Mouse (Mus musculus) intestine, embryonic 16.5 days (tissue): Measurements from ENCODE around the gene Rhof. TPM values are rescaled to one million over a fixed set of nuclear protein-coding genes. Genes with fewer than 3 reads are reported as not detected.

ENCODE experiments used
- ATAC-seq: fragments of 200-750 bp; cut with Nextera tagmentation; 2 replicates; pipeline ENCODE4 v1.8.0; 2017; ENCODE audit warnings: moderate TSS enrichment, moderate library complexity
- H3K27ac ChIP-seq: fragments of 300-500 bp; sonication (generic); 2 replicates; pipeline ENCODE4 v1.5.1; 2014; ENCODE audit warnings: mild to moderate bottlenecking, low read length
- H3K27me3 ChIP-seq: fragments of 300-500 bp; sonication (generic); replicated peaks from 2 replicates; pipeline ENCODE4 v1.6.1; 2014; ENCODE audit warnings: low read length, control low read depth, mixed read lengths; ENCODE audit not compliant: control insufficient read depth, insufficient read depth
- H3K36me3 ChIP-seq: fragments of 300-500 bp; sonication (generic); 2 replicates; pipeline ENCODE4 v1.6.1; 2014; ENCODE audit warnings: low read length, control low read depth; ENCODE audit not compliant: control insufficient read depth, insufficient read depth
- H3K4me1 ChIP-seq: fragments of 300-500 bp; sonication (generic); 2 replicates; pipeline ENCODE4 v1.6.1; 2014; ENCODE audit warnings: low read length, control low read depth, mixed read lengths; ENCODE audit not compliant: control insufficient read depth, insufficient read depth
- H3K4me2 ChIP-seq: fragments of 300-500 bp; sonication (generic); 2 replicates; pipeline ENCODE4 v1.6.1; 2014; ENCODE audit warnings: low read depth, low read length, control low read depth
- H3K4me3 ChIP-seq: fragments of 300-500 bp; sonication (generic); 2 replicates; pipeline ENCODE4 v1.5.1; 2014; ENCODE audit warnings: mild to moderate bottlenecking, low read length
- H3K9ac ChIP-seq: fragments of 300-500 bp; sonication (generic); 2 replicates; pipeline ENCODE4 v1.6.1; 2014; ENCODE audit warnings: low read depth, low read length
- H3K9me3 ChIP-seq: fragments of 300-500 bp; sonication (generic); 2 replicates; pipeline ENCODE4 v1.6.1; 2016; ENCODE audit warnings: low read length, control low read depth; ENCODE audit not compliant: control insufficient read depth
- WGBS: fragments of 180-500 bp; shearing (Covaris S2); extraction: QIAGEN DNeasy Blood & Tissue Kit; methylation state at CpG from one replicate; pipeline ENCODE4 v1.1.7; 2014; 5-methylcytosine and 5-hydroxymethylcytosine counted together
- polyA plus RNA-seq: library from polyadenylated mRNA; unstranded; fragments of >200 nt; fragmentation: Nextera tagmentation; extraction: Ambion mirVana; gene quantifications from 2 replicates; pipeline ENCODE4 v1.2.1, GENCODE M21; 2015

The Rhof gene
- 2.5 and 2.8 TPM in 2 replicates for polyA plus RNA-seq

GRCm38 (mm10) chr5:123132308-123133071 lies at the start of gene Rhof:
Gene Rhof, minus strand, starts transcription at chr5:123132692.
- Histone ChIP-seq H3K4me1 (peaks cover 62% of the 10 kb centered on the region), H3K4me3 (peak within 1 kb of the TSS; percentile 51), H3K9me3 (no peaks in the 10 kb centered on the region), H3K9ac (peak within 1 kb of the TSS; percentile 68), H3K36me3 (0 out of 2 replicates have a peak, but pooled peaks cover 4% of the 10 kb centered on the region), H3K27me3 (no peaks in the 10 kb centered on the region), H3K27ac (peak within 1 kb of the TSS; percentile 45), H3K4me2 (peak within 1 kb of the TSS; percentile 87)
- WGBS, result 4% methylated on average over 44 of the region's 44 CpGs
- ATAC-seq, result peak; percentile 24

- Histone ChIP-seq H3K27me3 (no peaks in the 10 kb centered on the region), H3K4me1 (peaks cover 3% of the 10 kb centered on the region; the same call in 1 of the 2 replicates), H3K36me3 (no peaks in the 10 kb centered on the region), H3K9ac (no peak overlapping the region), H3K4me3 (no peak overlapping the region), H3K4me2 (no peak overlapping the region), H3K27ac (no peak overlapping the region), H3K9me3 (no peaks in the 10 kb centered on the region)
- WGBS, result 78% methylated on average over 6 of the region's 6 CpGs
- ATAC-seq, result no peak
Measured at GRCm38 (mm10) chr5:123181536-123181935, 49.0 kb upstream of the Rhof start.

GRCm38 (mm10) chr5:123180390-123180789 lies 47.9 kb upstream of the Rhof start:
- WGBS, result 91% methylated on average over 15 of the region's 15 CpGs
- no peaks in the 10 kb centered on the region for H3K9me3 ChIP-seq
- ATAC-seq, result no peak
- H3K4me3 ChIP-seq, result no peak overlapping the region
- H3K27ac ChIP-seq, result no peak overlapping the region
- no peaks in the 10 kb centered on the region for H3K27me3 ChIP-seq
- peaks cover 3% of the 10 kb centered on the region; the same call in 1 of the 2 replicates for H3K4me1 ChIP-seq
- H3K36me3 ChIP-seq, result no peaks in the 10 kb centered on the region
- H3K4me2 ChIP-seq, result no peak overlapping the region
- H3K9ac ChIP-seq, result no peak overlapping the region

- Histone ChIP-seq H3K36me3 (no peaks in the 10 kb centered on the region), H3K27ac (no peak overlapping the region), H3K4me1 (no peaks in the 10 kb centered on the region), H3K4me2 (no peak overlapping the region), H3K4me3 (no peak overlapping the region), H3K27me3 (no peaks in the 10 kb centered on the region), H3K9ac (no peak overlapping the region), H3K9me3 (no peaks in the 10 kb centered on the region)
- WGBS, result 90% methylated on average over 5 of the region's 5 CpGs
- ATAC-seq, result no peak
Measured at GRCm38 (mm10) chr5:123178792-123179191, 46.3 kb upstream of the Rhof start.

GRCm38 (mm10) chr5:123171646-123172350 lies 39.3 kb upstream of the Rhof start:
- Histone ChIP-seq H3K4me3 (peak overlapping the region; percentile 16; the same call in 1 of the 2 replicates), H3K27ac (no peak overlapping the region), H3K9me3 (no peaks in the 10 kb centered on the region), H3K9ac (no peak overlapping the region; the same call in 1 of the 2 replicates), H3K4me2 (peak overlapping the region; percentile 39), H3K36me3 (no peaks in the 10 kb centered on the region; the same call in 1 of the 2 replicates), H3K27me3 (no peaks in the 10 kb centered on the region), H3K4me1 (peaks cover 3% of the 10 kb centered on the region; the same call in 1 of the 2 replicates)
- peak; percentile 86 for ATAC-seq
- WGBS, result 16% methylated on average over 22 of the region's 22 CpGs

- ATAC-seq, result no peak
- Histone ChIP-seq H3K9ac (no peak overlapping the region), H3K4me3 (no peak overlapping the region), H3K27ac (no peak overlapping the region), H3K4me2 (no peak overlapping the region), H3K27me3 (no peaks in the 10 kb centered on the region), H3K9me3 (no peaks in the 10 kb centered on the region), H3K36me3 (peaks cover 3% of the 10 kb centered on the region; the same call in 1 of the 2 replicates), H3K4me1 (peaks cover 3% of the 10 kb centered on the region; the same call in 1 of the 2 replicates)
- 81% methylated on average over 9 of the region's 9 CpGs for WGBS
Measured at GRCm38 (mm10) chr5:123170365-123170764, 37.9 kb upstream of the Rhof start.

- Histone ChIP-seq H3K4me2 (no peak within 1 kb of the TSS), H3K27me3 (no peaks in the 10 kb centered on the region), H3K9ac (no peak within 1 kb of the TSS), H3K27ac (no peak within 1 kb of the TSS), H3K9me3 (no peaks in the 10 kb centered on the region), H3K36me3 (peaks cover 6% of the 10 kb centered on the region), H3K4me1 (peaks cover 3% of the 10 kb centered on the region; the same call in 1 of the 2 replicates), H3K4me3 (no peak within 1 kb of the TSS)
- ATAC-seq, result no peak
- WGBS, result 81% methylated on average over 5 of the region's 5 CpGs
Measured at GRCm38 (mm10) chr5:123169284-123169683, 36.8 kb upstream of the Rhof start, which contains the start of gene Psmd9. Gene Psmd9, plus strand, starts transcription at chr5:123169413.

- no peaks in the 10 kb centered on the region for H3K27me3 ChIP-seq
- 68% methylated on average over 5 of the region's 5 CpGs for WGBS
- ATAC-seq, result no peak
- peaks cover 3% of the 10 kb centered on the region; the same call in 1 of the 2 replicates for H3K4me1 ChIP-seq
- no peak overlapping the region for H3K4me3 ChIP-seq
- H3K4me2 ChIP-seq, result no peak overlapping the region
- no peak overlapping the region for H3K27ac ChIP-seq
- no peak overlapping the region for H3K9ac ChIP-seq
- no peaks in the 10 kb centered on the region for H3K9me3 ChIP-seq
- peaks cover 21% of the 10 kb centered on the region for H3K36me3 ChIP-seq
Measured at GRCm38 (mm10) chr5:123167591-123167990, 35.1 kb upstream of the Rhof start.

- H3K9ac ChIP-seq, result no peak overlapping the region
- peaks cover 23% of the 10 kb centered on the region for H3K36me3 ChIP-seq
- H3K4me3 ChIP-seq, result no peak overlapping the region
- no peaks in the 10 kb centered on the region; the same call in 1 of the 2 replicates for H3K4me1 ChIP-seq
- no peak overlapping the region for H3K27ac ChIP-seq
- ATAC-seq, result 0 out of 2 replicates have a peak, but pooled peaks have one; percentile 16
- H3K27me3 ChIP-seq, result no peaks in the 10 kb centered on the region
- no peaks in the 10 kb centered on the region for H3K9me3 ChIP-seq
- no peak overlapping the region for H3K4me2 ChIP-seq
- WGBS, result 75% methylated on average over 10 of the region's 10 CpGs
Measured at GRCm38 (mm10) chr5:123166437-123166836, 33.9 kb upstream of the Rhof start.
